Mouse (Mus musculus) adrenal gland, postnatal 14 days (tissue): ENCODE measurements around the gene Cfap69. TPM values are rescaled to one million over a fixed set of nuclear protein-coding genes. Genes with fewer than 3 reads are reported as not detected.

ENCODE experiments used
- DNase-seq: peaks from one replicate; pipeline ENCODE4 v3.0.0; 2021; ENCODE audit warnings: mixed read lengths
- long read RNA-seq, 2 experiments: library from polyadenylated mRNA; stranded (forward); transcript quantifications; one replicate each; pipeline ENCODE4 v2.0.0; 2021
- total RNA-seq: library from RNA; stranded (reverse); gene quantifications from 2 replicates; pipeline ENCODE4 v1.2.3, GENCODE M21; 2021

Gene Cfap69
- 6.8 TPM in 2 replicates for total RNA-seq
- long read RNA-seq, experiment 1, full-length matches to known transcripts, result 2 of 5 reads
- long read RNA-seq, experiment 1, partial matches to known transcripts, result 0 of 5 reads
- long read RNA-seq, experiment 1, other reads (novel, unspliced or antisense), result 3 of 5 reads
- long read RNA-seq, experiment 2, full-length matches to known transcripts, result 1 of 3 reads
- long read RNA-seq, experiment 2, partial matches to known transcripts, result 1 of 3 reads
- long read RNA-seq, experiment 2, other reads (novel, unspliced or antisense), result 1 of 3 reads

- DNase-seq, result peak; percentile 90
Observed at GRCm38 (mm10) chr5:5663655-5664370, at the start of gene Cfap69. Cfap69 (minus strand) TSS chr5:5664239.

DNA sequence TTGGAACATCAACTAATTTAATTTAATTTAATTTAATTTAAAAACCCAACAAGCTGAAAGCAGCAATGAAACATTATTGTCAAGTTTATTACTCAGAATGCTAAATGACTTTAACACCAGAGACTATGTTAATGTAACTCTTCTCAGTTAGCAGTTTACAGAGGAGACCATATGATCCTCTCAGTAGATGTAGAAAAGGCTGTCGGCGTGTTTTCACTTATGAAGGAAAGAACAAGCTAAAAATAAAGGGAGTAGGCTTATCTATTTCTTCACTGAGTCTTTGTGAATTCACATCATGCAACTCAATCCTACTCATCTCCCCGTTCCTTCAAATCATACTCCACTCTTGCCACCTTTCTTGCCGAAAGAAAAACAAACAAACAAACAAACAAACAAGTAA, 47.0 kb upstream of the Cfap69 start:
- no peak for DNase-seq

DNA sequence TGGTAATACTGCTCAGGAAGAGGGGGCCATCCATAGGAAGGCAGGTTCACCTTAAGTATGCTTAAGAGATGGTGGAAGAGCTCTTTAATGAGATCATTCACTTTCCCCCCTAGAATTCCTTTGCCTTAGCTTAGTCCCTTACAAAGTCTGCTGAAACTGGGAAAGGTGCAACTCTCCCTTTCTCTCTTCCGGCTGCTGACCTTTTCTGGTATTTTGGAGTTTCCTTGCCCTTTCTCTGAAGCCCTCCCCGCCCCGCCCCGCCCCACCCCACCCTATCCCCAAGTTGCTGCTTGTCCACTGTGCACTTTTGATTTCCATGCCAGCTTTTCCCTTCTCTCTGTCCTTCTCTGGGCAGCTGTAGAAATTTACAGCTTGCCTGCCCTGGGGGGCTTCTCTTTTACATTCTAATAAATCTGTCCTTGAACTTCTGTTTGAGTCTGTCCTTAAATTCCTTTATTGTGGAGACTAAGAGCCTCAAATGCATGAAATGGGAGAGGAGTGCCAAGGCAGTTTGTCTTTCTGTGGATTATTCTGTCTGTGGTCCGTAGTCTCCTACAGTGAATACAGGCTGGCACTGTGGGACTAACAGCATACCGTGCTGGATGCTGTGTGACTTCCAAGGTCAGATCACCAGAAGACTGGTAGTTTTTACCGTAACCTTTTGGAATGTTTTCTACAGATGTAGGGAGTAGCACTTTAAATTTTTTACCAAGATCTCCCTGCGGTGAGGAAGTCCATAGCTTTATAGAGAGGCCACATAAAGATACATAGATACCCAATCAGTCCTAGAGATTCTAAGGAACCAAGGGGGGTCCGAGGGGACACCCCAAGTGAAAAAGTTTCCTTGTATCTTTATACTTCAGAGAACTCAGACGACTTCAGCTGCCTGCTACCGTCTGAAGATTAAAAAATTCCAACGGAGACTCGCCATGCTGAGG, 43.6 kb upstream of the Cfap69 start:
- peak; percentile 21 for DNase-seq

DNA sequence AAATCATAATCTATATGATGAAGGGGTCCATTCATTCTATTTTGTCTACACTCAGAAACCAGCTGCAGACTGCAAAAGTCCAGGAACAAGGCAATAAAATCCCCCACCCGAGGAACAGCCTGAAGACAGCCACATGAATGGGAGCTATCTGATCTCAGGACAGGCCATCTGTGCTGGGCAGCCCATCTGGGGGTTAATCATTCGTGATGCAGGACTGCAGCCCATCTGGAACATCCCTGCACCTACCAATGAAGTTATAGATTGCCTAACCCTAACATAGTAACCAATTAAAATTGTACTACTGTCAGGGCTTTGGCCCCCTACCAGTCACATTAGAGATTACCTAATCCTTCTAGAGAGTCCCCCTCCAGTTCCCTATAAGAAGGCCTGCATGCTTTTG, 41.0 kb upstream of the Cfap69 start:
- no peak for DNase-seq

DNA sequence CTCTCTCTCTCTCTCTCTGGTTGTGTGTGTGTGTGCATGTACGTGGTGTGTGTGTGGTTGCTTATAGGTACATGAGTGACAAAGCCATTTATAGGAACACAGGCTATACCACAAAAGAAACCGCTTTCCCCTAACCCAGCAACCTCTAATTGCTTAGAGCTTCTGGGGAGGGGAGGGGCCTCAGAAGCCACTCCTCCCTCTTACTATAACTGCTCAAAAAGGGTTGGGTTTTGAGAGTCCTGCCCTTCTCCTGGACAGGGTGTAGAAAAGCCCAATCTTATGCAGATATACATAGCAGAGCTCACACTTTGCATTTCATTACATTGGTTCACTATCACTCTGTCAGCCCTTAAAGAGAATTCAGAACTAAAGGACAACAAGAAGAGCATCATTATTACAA, 36.3 kb upstream of the Cfap69 start:
- no peak for DNase-seq

DNA sequence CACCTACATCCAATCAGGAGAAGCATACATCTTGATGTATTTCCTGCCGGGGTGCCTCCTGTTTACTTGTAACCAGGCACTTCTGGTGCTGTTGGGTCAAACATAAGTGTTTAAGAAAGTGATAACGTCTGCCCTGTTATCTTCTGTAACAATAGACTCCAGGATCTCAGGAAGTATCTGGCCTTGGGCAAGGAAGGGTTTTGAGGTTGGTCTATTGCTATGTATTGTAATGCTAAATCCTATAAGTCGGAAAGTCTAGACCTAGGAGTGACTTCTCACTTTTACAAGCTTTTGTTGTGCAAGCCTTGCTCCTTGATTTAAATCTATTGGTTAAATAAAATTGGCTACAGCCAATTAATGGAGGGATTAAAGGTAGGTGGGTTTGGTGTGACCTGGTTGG, 34.8 kb upstream of the Cfap69 start:
- no peak for DNase-seq

GRCm38 (mm10) chr5:5695401-5695942, 31.4 kb upstream of the Cfap69 start:
- no peak for DNase-seq

DNA sequence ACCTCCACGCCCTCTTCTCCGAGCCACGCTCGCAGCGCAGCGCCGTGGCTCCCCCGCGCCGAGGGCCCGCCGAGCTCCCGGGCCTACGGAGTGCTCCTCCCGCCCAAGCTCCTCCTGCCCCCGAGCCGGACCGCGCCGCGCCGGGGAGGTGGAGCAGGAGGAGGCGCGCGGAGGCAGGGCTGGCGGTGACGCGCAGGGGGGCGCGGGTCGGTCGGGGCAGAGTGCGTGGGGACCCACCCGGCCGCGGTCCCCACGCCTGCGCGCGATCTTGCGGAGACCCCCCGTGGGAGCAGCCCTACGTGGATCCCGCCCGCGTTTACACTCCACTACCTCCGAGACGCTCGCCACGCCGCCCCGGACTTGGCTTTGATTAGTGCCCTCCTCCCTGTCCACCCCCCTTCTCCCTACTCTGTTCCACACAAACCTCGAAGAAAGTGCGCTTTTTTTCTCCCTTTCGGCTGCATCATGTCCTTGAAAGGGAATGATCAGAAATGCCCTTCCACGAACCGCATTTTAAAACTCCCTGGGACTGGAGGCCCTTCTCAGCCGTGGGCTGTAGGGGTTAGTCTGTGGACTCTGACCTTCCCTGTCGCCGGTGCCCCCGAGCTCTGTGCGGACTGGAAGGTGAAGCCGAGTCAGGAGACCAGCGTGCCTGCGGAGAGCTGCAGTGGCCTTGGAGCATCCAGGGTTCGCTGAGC, 30.1 kb upstream of the Cfap69 start, which contains the start of gene Steap2:
Gene Steap2, minus strand, starts transcription at position 623 of the 698 bp plus-strand sequence.
- DNase-seq, result peak; percentile 80

DNA sequence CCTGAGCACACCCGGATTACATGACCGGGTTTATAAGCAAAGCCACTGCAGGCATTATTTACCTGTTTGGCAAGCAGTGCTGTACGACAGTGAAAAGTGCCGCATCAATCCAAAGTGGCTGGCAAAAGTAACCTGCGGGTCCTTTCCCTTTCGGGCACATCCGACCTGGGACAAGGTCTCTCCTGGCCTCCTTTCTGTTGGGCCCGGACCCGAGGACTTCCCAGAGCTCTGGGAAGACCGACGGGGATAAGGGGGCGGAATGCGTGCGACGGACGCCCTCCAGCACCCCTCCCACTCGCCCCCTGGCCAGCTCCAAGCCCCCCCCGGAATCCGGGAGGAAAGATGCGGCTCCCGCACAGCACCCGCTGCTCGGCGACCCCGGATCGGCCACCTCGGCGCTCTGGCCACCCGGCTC, 29.5 kb upstream of the Cfap69 start:
- DNase-seq, result no peak

- no peak for DNase-seq
Observed at GRCm38 (mm10) chr5:5692167-5692738, 28.2 kb upstream of the Cfap69 start.

GRCm38 (mm10) chr5:5688945-5689540, 25.0 kb upstream of the Cfap69 start:
- no peak for DNase-seq

DNA sequence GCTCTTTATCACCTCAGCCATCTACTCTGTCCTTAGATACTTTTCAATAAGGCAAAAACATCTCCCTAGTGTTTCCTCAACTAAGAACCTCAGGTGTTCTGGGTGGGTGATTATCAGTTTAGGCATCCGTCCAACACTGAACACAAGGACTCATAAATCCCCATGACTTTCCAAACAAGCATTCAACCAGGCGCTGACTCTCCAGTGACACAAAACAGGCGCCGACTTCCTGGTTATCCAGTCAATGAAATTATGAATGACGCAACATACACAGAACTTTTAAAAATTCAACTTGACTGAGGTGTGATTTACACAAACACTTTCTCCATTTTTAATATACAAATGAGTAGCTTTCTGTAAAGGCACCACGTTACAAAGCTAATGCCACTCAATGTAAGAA, 24.2 kb upstream of the Cfap69 start:
- DNase-seq, result peak; percentile 15

DNA sequence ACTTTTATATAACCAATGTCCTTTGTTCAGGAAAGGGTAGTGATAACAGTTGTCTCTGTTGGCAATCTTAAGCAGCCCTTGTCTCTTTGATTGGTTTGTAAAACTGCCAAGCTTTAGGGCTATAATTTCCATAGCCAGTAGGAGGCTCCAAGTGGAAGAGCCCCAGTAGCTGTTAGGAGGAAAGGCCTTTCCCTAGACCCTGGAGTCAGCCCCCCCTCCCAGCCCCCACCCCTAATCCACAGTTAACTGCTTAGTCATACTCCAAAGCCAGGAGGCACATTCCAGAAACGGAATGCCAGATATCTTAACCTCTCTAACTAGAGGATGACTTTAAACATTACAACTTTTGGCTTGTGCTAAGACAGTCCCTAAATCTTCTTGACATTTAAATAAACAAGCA, 22.9 kb upstream of the Cfap69 start:
- no peak for DNase-seq

DNA sequence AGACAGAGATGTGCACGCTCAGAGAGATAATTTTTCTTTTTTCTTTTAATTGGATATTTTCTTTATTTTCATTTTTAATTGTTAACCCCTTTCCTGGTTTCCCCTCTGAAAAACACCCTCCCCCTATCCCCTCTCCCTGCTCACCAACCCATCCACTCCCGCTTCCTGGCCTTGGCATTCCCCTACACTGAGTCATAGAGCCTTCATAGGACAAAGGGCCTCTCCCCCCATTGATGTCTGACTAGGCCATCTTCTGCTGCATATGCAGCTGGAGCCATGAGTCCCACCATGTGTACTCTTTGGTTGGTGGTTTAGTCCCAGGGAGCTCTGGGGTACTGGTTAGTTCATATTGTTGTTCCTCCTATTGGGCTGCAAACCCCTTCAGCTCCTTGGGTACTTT, 20.9 kb upstream of the Cfap69 start:
- peak; percentile 40 for DNase-seq

- no peak for DNase-seq
Observed at GRCm38 (mm10) chr5:5683292-5683691, 19.3 kb upstream of the Cfap69 start.

GRCm38 (mm10) chr5:5679459-5679858, 15.4 kb upstream of the Cfap69 start:
- no peak for DNase-seq

GRCm38 (mm10) chr5:5676082-5676481, 12.0 kb upstream of the Cfap69 start:
- DNase-seq, result no peak

- DNase-seq, result peak; percentile 52
Observed at GRCm38 (mm10) chr5:5668920-5669319, 4.9 kb upstream of the Cfap69 start.

- no peak for DNase-seq
Observed at GRCm38 (mm10) chr5:5664371-5664926, 410 bp upstream of the Cfap69 start.

DNA sequence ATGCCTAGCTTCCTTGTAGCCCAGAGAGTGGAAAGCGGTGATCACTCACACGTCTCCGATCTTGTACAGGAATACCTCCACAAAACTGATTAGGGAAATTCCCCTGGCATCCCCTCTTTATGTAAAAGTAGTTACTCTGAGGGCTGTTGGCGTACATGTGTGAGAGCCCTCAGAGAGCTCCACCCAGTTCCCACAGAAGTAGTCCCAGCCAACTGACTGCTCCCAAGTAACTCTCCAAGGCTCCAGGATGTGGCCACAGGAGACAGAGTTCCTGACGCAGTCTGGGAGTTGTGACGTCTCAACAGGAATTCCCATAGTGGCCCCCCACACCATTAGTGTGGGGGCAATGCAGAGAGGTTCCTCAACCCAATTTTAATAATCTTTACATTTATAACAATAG, 982 bp downstream of the Cfap69 start:
- DNase-seq, result no peak

GRCm38 (mm10) chr5:5658680-5659079, 5.4 kb downstream of the Cfap69 start:
- DNase-seq, result no peak
